Mouse (Mus musculus) C2C12 (cell line): ENCODE data around the gene Rev3l.

Source experiments
- CEBPB ChIP-seq: IDR thresholded peaks from one replicate; pipeline ENCODE4 v1.6.1; 2011; ENCODE audit warnings: low read depth, mild to moderate bottlenecking, control low read depth, moderate library complexity
- CTCF ChIP-seq: IDR thresholded peaks from one replicate; pipeline ENCODE4 v1.5.1; 2011; ENCODE audit not compliant: control insufficient read depth, insufficient read depth, insufficient read length
- FOSL1 ChIP-seq: IDR thresholded peaks from one replicate; pipeline ENCODE4 v1.8.0; 2011; ENCODE audit warnings: mild to moderate bottlenecking, low read length; ENCODE audit not compliant: poor library complexity, insufficient read depth, severe bottlenecking
- MYOD1 ChIP-seq: IDR thresholded peaks from one replicate; pipeline ENCODE4 v1.6.1; 2011; ENCODE audit warnings: low read depth; ENCODE audit not compliant: control insufficient read depth, insufficient read length
- MYOG ChIP-seq: IDR thresholded peaks from one replicate; pipeline ENCODE4 v1.6.1; 2011; ENCODE audit not compliant: control insufficient read depth, insufficient read length; ENCODE audit errors: extremely low read depth
- USF1 ChIP-seq: IDR thresholded peaks from one replicate; pipeline ENCODE4 v1.6.1; 2011; ENCODE audit warnings: low read depth, mild to moderate bottlenecking, control low read depth, moderate library complexity

GRCm38 (mm10) chr10:39811507-39811906 is 79.6 kb downstream of the Rev3l start:
- peak; percentile 7 for TF ChIP-seq CTCF
- no peak for TF ChIP-seq MYOG
- no peak for TF ChIP-seq CEBPB
- TF ChIP-seq FOSL1, result no peak
- no peak for TF ChIP-seq MYOD1
- TF ChIP-seq USF1, result no peak
